Mouse (Mus musculus) left cerebral cortex, postnatal 25 days (tissue): Measurements from ENCODE around the gene Dnajc17. TPM values are rescaled to one million over a fixed set of nuclear protein-coding genes. Genes with fewer than 3 reads are reported as not detected.
A peak's percentile ranks its signal among the peaks of the same experiment; 100 is the strongest.

Experiments
- DNase-seq, 2 experiments: peaks; one replicate each; pipeline ENCODE4 v3.0.0; 2022; ENCODE audit warnings: low spot score in 2 of 2, mixed read lengths in 1 of 2
- intact Hi-C: fragments of 180-260 bp; cut with DNase I; formaldehyde crosslinking; loops from one replicate; pipeline ENCODE4 v1.15.1; 2025
- total RNA-seq, 2 experiments: library from RNA; stranded (reverse); gene quantifications; 2 replicates each; pipeline ENCODE4 v1.2.3; 2021

The Dnajc17 gene
- total RNA-seq, 2 experiments from 2014 or later = 16.4 to 18.5 TPM

DNA sequence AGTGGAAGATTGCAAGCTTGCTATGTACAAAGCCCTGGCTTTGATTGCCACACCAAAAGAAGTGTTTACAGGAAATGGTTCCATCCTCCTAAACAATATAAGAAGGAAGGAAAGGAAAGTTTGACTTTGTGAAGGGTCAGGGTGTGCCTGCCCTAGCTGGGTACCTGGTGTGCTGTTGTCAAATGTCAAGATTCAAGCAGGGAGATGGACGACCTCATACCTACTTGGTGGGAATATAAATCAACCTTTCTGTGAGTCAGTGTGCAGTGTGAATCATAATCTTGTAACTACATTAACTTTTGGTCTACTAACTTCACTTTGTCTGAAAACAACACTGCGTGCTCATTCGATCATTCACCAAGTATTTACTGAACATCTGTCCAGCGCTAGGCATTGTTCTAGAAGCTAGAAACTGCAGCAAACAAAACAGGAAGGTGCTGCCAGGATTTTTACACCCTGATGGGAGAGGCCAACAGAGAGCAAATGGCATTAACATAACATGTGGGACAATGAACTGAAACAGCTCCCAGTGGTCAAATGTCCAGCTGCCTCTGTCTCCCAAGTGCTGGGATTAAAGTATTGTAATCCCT is 4.6 kb downstream of the Dnajc17 start:
- intact Hi-C loops = no loop called here
- no peak for DNase-seq

DNA sequence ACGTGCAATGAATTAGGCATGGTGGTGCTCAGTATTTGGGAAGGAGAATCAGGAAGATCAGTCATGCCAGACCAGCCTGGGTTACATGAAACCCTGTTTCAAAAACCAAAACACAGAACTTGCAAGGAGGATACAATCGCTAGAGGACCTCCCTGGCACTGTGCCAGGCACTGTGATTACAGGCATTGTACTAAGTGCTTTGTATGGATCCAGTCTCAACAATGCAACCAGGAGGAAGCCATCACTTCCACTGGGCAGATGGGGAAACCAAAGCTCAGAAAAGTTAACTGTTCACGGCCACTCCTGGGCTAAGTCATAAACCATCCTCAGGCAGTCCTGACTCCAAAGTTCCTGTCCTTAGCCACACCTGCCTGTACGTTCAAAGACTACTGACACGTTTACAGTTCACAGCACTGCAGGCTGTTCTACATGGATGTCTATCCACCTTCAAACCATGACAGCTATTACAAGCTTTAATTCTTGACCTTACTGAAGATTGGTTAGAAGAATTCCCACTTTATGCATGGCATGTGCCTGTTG is 5.6 kb downstream of the Dnajc17 start:
- DNase-seq = no peak
- intact Hi-C loops = no loop called here

DNA sequence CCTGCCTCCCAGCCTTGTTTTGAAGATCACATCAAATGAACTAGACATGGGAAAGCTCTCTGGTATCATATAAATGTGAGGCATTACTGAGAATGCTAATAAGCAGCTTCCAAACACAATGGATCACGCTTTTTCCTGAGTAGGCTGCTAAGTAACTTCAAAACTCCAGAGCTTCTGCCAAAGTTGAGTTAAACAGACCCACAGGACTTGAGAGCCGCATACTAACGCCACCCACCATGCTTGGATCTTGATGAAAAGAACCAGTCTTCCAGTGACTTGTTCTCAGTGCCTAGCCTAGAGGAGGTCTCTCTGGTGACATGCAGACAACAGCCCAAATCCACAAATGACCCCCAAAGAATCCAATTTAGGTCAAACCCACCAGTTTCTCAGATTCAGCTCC is 9.7 kb downstream of the Dnajc17 start:
- intact Hi-C loops = no loop called here
- peak in 1 of 2 experiments; percentile 52 for DNase-seq

DNA sequence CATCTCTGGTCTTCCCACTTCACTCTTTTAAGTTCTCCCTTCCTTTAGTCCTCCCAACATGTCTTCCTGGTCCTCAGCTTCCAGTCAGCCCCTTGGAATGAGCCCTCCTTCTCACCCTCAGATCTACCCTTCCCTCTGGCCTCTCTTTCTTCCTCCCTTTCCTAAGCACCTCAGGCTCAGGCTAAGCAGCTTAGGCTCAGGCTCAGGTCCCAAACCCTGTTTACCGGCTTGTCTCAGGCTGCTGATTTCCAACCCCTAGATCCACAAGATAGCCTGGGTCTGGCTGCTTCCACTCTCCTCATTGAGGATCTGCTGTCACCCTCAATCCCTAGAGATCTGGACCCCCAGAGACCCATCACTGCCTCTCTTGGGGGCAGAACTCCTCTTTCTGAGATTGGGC is 10.5 kb downstream of the Dnajc17 start:
- DNase-seq = no peak

DNA sequence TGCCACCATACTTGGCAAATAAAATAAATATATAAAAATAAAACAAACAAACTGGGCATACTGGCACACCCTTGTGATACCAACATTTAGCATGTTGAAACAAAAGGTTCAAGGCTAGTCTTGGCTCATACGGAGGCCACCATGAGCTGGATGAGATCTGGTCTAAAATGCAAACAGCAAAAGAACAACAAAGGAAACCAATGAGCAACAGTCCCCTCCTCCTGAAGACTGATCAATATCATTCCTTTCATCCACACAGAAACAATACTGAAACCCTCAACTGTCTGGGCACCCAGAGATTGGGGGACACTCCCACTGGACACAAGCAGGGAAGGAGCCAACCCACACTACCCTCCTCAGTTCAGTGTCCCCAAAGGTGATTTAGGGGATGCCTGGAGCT is 11.1 kb downstream of the Dnajc17 start:
- DNase-seq = no peak
- intact Hi-C loops = no loop called here

More for the DNA sequence above, 10.5 kb downstream of the Dnajc17 start:
- intact Hi-C loops = no loop called here

DNA sequence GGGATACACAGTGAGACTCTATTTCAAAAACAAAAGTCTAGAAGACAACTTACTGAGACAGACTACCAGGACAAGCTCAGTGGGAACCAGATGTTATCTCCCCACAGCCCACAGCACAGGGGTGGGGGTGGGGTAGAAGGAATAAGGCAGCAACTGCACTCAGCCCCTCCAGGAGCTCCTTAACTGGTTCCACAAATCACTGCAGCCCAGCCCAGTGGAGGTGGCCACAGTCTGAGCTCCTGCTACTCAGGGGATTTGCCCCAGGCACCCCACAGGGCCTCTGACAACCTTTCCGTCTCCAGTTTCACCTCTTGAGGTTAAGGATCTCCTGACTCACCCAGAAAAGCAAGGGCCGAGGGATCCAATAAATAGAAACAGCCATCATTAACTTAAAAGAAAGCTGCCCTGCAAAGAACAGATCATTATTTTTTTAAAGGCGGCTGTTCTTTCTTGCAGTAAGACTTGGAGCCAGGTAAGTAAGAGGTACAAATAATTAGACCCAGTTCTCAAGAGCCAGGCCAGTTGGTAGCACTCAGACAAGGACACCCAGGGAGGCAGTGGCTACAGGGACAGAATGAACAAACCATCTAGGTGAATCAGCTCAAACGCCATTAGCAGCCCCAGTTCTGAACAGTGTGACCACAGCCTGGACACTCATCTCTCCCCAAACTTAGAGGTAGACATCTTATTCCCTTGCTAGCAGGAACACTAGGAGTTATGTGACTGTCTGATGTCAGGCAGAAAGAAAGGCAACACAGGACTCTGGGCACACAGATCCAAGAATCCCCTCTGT is 12.1 kb downstream of the Dnajc17 start:
- no peak for DNase-seq
- intact Hi-C loops = no loop called here

DNA sequence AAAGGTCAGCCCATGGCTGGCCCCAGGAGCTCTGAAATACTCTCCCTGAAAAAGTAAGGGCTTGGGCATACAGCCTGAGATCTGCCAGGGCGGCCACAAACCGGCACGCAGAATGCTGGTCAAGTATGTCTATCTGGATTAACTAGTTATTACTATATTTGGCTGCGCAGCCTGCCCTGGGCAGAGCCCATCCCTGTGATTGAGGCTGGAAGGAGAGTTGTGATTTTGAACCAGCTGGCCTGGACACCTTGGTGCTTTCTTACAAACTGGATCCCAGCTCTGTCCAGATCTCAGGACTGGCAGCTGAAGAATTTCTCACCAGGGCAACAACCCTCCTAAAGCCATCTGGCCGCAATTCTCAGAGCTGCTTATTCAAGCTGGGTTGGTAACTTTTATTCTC is 14.5 kb downstream of the Dnajc17 start:
- no peak for DNase-seq
- intact Hi-C loops = no loop called here

GRCm38 (mm10) chr2:119190969-119191368 is 17.6 kb downstream of the Dnajc17 start:
- intact Hi-C loops = no loop called here
- no peak for DNase-seq

- DNase-seq = peak; percentile 78 to 88
- intact Hi-C loops = loop anchor here (5.0 kb wide), 1 partner anchor 147 kb away; no protein-coding TSS in a partner anchor
Observed at GRCm38 (mm10) chr2:119189029-119189710, 19.4 kb downstream of the Dnajc17 start.

DNA sequence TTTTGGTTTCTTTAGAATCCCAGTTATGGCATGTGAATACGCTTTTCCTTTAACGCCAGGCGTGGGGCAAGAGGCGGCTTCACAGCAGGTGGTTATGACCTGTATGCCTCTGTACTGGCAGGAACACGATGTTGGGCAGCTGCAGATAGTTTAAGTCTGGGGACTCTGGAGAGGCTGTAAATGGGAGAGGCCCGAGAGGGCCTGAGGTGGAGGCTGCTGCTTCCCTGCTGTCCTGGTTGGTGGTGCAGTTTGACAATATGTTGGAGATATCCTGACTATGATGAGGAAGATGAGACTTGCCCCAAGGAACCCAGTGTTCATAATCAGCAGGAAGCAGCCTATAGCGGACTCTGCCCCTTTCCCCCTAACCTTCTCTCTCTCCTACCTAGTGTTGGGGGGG is 25.7 kb downstream of the Dnajc17 start:
- intact Hi-C loops = no loop called here
- no peak for DNase-seq

- DNase-seq = no peak
- intact Hi-C loops = no loop called here
Observed at GRCm38 (mm10) chr2:119177384-119177939, 31.1 kb downstream of the Dnajc17 start.

DNA sequence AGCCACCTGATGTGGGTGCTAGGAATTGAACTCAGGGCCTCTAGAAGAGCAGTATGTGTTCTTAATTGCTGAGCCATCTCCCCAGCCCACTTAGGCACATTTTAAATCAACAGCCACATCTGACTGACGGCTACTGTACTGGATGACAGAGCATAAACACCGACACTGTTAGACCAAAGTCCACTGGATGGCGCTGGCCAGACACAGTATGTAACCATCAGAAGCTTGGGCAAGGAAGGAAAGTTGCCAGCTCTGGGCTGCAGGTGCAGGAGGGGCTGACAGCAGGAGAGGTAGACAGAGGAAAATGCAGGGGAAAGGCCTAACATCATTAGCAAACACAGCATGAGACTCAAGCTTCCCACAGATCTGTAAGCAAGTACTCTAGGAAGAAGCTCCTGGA is 31.8 kb downstream of the Dnajc17 start:
- intact Hi-C loops = no loop called here

GRCm38 (mm10) chr2:119175614-119176013 is 33.0 kb downstream of the Dnajc17 start:
- intact Hi-C loops = no loop called here
- DNase-seq = no peak

More for the DNA sequence above, 31.8 kb downstream of the Dnajc17 start:
- DNase-seq = no peak

GRCm38 (mm10) chr2:119174866-119175265 is 33.7 kb downstream of the Dnajc17 start:
- intact Hi-C loops = no loop called here
- DNase-seq = no peak

DNA sequence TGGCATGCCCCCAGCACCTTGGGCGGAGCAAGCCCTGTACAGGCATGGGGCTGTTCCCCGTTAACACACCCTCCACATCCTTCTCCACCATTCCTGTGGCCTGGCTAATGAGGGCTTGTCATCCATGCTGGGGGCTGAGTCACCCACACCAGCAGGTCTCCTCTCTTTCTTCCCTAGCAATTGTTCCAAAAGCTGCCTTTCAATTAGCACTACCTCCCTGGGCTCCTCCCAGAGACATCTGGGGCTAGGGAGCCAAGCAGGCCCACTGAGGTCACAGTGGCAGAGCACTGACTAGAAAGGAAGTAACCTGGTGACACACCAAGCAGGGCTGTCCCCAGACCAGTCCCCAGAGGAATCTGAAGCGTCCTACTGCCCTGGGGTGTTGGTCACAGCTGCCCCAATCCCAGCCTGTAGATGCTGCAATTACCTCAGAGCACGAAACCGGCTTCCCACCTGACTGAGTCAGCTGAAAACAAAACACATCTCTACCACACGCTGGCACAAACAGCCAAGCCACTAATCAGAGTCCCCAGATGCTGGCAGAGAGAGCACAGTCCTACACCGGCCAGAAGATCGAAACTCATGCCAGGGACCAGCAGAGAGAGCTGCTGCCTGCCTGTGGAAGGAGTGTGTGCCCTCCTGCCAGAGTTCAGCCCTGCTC is 34.5 kb downstream of the Dnajc17 start, which contains the start of gene Gm14137:
Gm14137 (plus strand) TSS at position 519 of the 661 bp plus-strand sequence.
- intact Hi-C loops = no loop called here
- DNase-seq = no peak

- DNase-seq = no peak
Observed at GRCm38 (mm10) chr2:119172862-119173576, 35.6 kb downstream of the Dnajc17 start.

GRCm38 (mm10) chr2:119172446-119172845 is 36.1 kb downstream of the Dnajc17 start:
- no peak for DNase-seq
- intact Hi-C loops = no loop called here

More at GRCm38 (mm10) chr2:119172862-119173576, 35.6 kb downstream of the Dnajc17 start:
- intact Hi-C loops = no loop called here

GRCm38 (mm10) chr2:119171574-119171973 is 37.0 kb downstream of the Dnajc17 start:
- intact Hi-C loops = no loop called here
- no peak for DNase-seq

DNA sequence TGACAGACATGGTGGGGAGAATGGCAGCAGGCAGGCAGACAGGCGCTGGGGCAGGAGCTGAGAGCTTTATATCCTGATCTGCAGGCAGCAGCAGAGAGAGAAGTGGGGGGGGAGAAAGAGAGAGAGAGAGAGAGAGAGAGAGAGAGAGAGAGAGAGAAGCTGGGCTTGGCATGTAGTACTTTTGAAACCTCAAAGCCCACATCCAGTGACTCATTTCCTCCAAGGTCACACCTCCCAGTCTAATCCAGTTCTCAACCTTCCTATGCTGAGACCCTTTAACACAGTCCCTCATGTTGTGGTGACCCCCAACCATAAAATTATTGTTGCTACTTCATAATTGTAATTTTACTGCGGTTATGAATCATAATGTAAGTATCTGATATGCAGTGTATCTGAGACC is 38.3 kb downstream of the Dnajc17 start:
- intact Hi-C loops = no loop called here

More for the DNA sequence above, 38.3 kb downstream of the Dnajc17 start:
- DNase-seq = no peak
